Mouse (Mus musculus) cerebellum, adult 2 months (tissue): Measurements from ENCODE around the gene Rreb1. TPM values are rescaled to one million over a fixed set of nuclear protein-coding genes. Genes with fewer than 3 reads are reported as not detected.
A peak's percentile ranks its signal among the peaks of the same experiment; 100 is the strongest.

Experiments
- DNase-seq, 2 experiments: peaks; one replicate each; pipeline ENCODE4 v3.0.0; 2021
- H3K27ac ChIP-seq: fragments of 200-500 bp; 2 replicates; pipeline ENCODE4 v1.5.1; 2012; ENCODE audit warnings: low read length, control low read depth, inconsistent platforms; ENCODE audit not compliant: insufficient read depth
- H3K27me3 ChIP-seq: fragments of 200-500 bp; 2 replicates; pipeline ENCODE4 v1.6.1; 2012; ENCODE audit warnings: inconsistent platforms, mild to moderate bottlenecking, low read length, moderate library complexity; ENCODE audit not compliant: control insufficient read depth, insufficient read depth
- H3K4me1 ChIP-seq: fragments of 200-500 bp; 2 replicates; pipeline ENCODE4 v1.6.1; 2011; ENCODE audit warnings: low read length; ENCODE audit not compliant: control insufficient read depth, insufficient read depth
- H3K4me3 ChIP-seq: fragments of 200-500 bp; replicated peaks from 2 replicates; pipeline ENCODE3; 2011; ENCODE audit warnings: mild to moderate bottlenecking, low read depth, low read length, control low read depth; ENCODE audit not compliant: insufficient read depth
- CTCF ChIP-seq: fragments of 200-500 bp; IDR thresholded peaks from 2 replicates; pipeline ENCODE4 v1.5.1; 2011; ENCODE audit warnings: low read depth, mild to moderate bottlenecking, control low read depth, low read length, moderate library complexity, borderline replicate concordance; ENCODE audit not compliant: insufficient read depth
- POLR2A ChIP-seq: fragments of 200-500 bp; IDR thresholded peaks from 2 replicates; pipeline ENCODE4 v1.6.1; 2011; ENCODE audit warnings: low read length, control low read depth, borderline replicate concordance; ENCODE audit not compliant: insufficient read depth
- WGBS: fragments of 180-500 bp; shearing (Covaris S2); methylation state at CpG from one replicate; pipeline ENCODE4 v1.1.7; 2018; 5-methylcytosine and 5-hydroxymethylcytosine counted together
- polyA plus RNA-seq: library from polyadenylated mRNA; depleted of rRNA; stranded (reverse); fragments of >200 nt; gene quantifications from 2 replicates; pipeline ENCODE4 v1.2.3, GENCODE M21; 2012

Rreb1 gene
- polyA plus RNA-seq, 1 experiment = 39.2 TPM

DNA sequence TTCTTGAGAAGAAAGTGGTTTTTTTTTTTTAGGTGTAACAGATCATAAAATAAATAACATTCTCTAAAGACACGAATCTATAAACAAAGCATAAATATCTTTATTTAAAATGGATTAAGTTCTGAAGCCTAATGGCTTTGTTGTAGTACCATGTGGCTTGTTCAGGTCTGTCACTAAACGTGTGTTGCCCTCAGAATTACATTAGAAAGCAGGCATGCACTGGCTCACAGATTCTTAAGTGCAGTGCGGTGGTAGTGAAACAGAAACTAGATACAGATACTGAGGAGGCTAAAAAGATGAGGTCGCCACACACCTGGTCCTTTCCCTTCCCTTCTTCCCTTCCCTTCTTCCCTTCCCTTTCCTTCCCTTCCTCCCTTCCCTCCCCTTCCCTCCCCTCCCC is 75.2 kb downstream of the Rreb1 start:
- DNase-seq = no peak
- Histone ChIP-seq H3K4me3 (no peak overlapping the region), H3K27me3 (no peaks in the 10 kb centered on the region), H3K4me1 (no peaks in the 10 kb centered on the region), H3K27ac (no peak overlapping the region)
- 92% methylated on average over 4 of the region's 4 CpGs for WGBS
- TF ChIP-seq POLR2A = no peak
- TF ChIP-seq CTCF = no peak

DNA sequence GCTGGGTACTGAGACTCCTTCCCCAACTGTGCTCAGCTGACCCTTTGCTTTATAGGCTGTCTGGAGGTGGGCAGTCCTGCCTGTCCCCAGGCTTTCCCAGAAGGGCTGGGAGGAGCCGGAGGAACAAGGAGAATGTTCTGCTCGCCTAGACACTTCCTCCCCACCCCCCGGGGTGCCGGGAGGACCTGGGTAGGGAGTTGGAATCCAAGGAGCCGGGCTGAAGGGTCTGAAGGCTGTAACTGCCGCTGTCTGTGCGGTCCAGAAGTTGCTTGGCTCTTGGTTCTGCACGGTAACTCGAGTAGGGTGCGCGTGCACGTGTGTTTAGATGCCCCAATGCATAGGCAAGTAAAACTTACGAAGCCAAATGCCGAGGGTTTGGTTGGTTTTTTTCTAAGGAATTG is 75.8 kb downstream of the Rreb1 start:
- DNase-seq = no peak
- 22% methylated on average over 14 of the region's 14 CpGs for WGBS

DNA sequence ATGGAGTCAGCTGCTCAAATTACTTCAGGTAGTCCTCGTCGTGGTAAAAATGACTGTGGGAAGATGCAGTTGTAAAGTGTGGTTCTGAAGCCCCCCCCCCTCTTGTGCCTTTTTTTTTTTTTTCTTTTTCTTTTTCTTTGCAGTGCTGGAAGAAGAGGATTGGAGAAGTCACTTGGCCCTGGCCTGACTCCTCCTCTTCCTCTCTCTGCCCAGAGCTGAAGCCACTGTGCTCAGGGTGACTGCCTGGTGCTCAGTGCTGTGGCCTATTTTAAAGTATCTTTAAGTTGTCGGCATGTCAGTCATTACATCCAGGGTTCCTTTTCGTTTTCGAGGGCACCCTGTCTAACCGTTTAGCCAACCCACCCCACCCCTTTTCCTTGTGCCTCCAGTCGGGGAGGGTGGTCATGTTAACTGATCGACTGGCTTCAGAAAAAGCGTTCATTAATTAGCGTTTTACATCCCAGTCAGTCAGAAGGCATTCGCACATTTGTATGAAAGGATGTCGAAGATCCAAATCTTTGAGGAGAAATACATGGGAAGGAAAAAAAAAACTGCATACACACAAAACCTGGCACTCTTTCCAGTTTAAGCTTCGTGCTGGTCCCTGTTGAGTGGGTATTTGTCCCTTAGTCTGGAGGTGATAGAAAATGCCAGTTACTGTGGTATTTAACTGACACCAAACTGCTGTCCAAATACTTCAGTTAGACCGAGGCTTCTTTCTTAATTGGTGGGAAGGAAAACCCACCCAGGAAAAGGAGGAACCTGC is 76.4 kb downstream of the Rreb1 start:
- TF ChIP-seq CTCF = no peak
- no peak for TF ChIP-seq POLR2A
- DNase-seq = no peak
- Histone ChIP-seq H3K27ac (no peak overlapping the region), H3K4me1 (no peaks in the 10 kb centered on the region), H3K4me3 (no peak overlapping the region), H3K27me3 (no peaks in the 10 kb centered on the region)
- 45% methylated on average over 14 of the region's 14 CpGs for WGBS

More for the DNA sequence above, 75.8 kb downstream of the Rreb1 start:
- Histone ChIP-seq H3K27ac (no peak overlapping the region), H3K27me3 (no peaks in the 10 kb centered on the region), H3K4me1 (no peaks in the 10 kb centered on the region), H3K4me3 (no peak overlapping the region)
- TF ChIP-seq POLR2A = no peak
- TF ChIP-seq CTCF = no peak

DNA sequence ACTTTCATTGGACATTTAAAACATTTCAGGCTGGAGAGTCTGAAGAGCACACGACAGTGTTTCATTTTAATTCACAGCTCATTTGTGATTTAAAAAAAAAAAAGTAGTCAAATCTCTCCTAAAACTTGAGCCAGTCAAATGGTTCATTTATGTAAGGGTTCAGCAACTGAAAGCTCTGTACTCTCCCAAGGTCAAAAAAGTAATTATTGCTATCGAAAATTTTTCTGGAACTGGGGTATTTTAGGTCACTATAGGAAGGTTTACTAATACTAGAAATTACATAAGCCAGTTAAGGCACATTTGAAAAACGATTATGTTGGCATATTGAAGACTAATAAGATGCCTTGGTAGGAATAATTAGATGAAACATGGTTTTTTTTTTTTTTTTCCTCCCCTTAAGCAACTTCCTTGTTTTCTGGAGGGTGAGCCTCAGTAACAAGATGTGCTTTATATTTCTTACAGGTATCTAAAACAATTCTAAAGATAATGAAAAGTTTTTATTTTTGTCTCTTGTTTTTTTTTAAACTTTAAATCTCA is 77.1 kb downstream of the Rreb1 start:
- no peak for DNase-seq
- no peak for TF ChIP-seq POLR2A
- TF ChIP-seq CTCF = no peak
- 77% methylated on average over 3 of the region's 3 CpGs for WGBS
- Histone ChIP-seq H3K4me3 (no peak overlapping the region), H3K4me1 (no peaks in the 10 kb centered on the region), H3K27ac (no peak overlapping the region), H3K27me3 (no peaks in the 10 kb centered on the region)

DNA sequence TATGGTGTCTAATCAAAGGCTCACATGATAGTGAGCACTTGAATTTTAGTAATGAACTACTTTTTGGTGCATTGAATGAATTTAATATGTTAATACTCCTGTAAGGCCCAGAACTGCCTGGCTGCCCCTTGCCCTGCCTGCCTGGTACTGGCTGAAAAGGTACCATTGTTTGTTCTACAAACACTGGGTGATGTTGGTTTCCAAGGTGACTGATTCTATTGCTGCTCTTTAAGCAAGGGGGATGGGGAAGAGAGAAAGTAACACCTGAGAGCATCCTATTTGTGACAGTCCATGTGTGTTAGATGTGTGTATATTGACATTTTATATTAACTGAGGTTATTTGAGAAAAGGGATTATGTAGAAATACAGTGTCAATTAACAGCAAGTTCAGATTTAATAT is 77.6 kb downstream of the Rreb1 start:
- Histone ChIP-seq H3K27me3 (no peaks in the 10 kb centered on the region), H3K4me1 (no peaks in the 10 kb centered on the region), H3K4me3 (no peak overlapping the region), H3K27ac (no peak overlapping the region)
- no peak for DNase-seq
- no peak for TF ChIP-seq POLR2A
- no peak for TF ChIP-seq CTCF

DNA sequence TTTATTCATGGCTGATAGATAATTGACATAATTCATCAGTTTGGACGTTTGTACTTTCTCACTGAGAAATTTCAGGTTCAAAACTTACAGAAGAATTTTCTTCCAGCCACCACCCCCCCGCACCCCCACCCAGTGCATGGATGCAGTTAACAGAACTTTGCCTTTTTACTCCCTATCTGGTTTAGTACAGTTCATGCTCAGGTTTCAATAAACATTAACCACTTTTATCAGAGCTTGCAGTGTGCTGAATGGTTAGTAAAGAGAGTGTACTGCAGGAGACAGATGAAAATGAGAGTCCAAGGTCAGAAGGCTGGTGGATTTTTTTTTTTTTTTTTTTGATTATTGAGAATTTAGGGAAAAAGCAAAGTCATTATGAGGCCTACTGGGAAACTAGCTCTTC is 78.3 kb downstream of the Rreb1 start:
- H3K4me1 ChIP-seq = no peaks in the 10 kb centered on the region
- H3K27me3 ChIP-seq = no peaks in the 10 kb centered on the region
- H3K27ac ChIP-seq = no peak overlapping the region
- H3K4me3 ChIP-seq = no peak overlapping the region
- no peak for DNase-seq
- no peak for TF ChIP-seq POLR2A
- no peak for TF ChIP-seq CTCF
- WGBS = 97% methylated on average over 2 of the region's 2 CpGs

DNA sequence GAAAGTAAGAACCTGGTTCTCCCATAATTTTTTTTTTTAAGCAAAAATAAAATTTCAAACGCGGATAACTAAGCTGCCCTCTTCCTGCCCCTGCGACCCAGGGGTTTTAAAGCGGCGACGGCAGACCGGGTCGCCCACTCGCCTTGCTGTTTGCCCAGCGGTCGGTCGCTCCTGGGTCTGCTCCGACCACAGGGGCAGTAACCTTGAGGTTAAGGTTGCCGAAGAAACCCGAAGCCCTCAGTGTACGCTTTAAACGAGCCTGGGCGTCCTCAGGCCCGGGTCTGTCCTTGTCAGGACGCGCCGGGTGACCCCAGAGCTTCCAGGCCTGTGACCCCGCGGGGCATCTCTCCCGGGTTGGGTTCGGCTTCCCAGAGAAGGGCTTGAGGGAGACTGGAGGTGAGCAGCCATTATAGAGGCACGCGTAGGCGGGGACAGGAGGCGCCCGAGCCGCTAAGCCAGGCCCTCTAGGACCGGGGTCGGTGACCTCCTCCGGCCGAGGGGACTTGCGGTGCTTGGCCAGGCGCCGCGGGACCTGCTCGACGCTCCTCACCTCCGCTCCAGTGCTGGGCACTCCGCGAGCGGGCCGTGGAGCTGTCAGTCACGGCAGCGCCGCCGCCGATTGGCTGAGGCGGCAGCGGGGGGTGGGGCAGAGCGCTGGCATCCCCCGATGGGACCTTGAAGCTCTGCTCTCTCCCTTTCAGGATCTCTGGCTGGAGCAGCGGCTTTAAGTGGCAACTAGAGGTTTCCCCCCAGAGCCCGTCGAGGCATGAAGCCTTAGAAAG is 79.3 kb downstream of the Rreb1 start:
- TF ChIP-seq POLR2A = peak; percentile 29; the same call in 1 of the 2 replicates
- TF ChIP-seq CTCF = no peak
- Histone ChIP-seq H3K4me3 (peak overlapping the region; percentile 68), H3K4me1 (no peaks in the 10 kb centered on the region; the same call in 1 of the 2 replicates), H3K27me3 (no peaks in the 10 kb centered on the region), H3K27ac (peak overlapping the region; percentile 19; the same call in 1 of the 2 replicates)
- DNase-seq = peak; percentile 89 to 90
- 1% methylated on average over 59 of the region's 59 CpGs for WGBS
